Mouse (Mus musculus) olfactory bulb, adult 2 months (tissue): ENCODE data around the gene Prdm2.

Experiments used
- CTCF ChIP-seq: fragments of 200-500 bp; IDR thresholded peaks from 2 replicates; pipeline ENCODE4 v1.5.1; 2012; ENCODE audit warnings: low read depth, mild to moderate bottlenecking, low read length, moderate library complexity; ENCODE audit not compliant: insufficient read depth
- POLR2A ChIP-seq: fragments of 200-500 bp; IDR thresholded peaks from 2 replicates; pipeline ENCODE4 v1.6.1; 2012; ENCODE audit warnings: mild to moderate bottlenecking, low read depth, low read length, moderate library complexity; ENCODE audit not compliant: insufficient read depth

DNA sequence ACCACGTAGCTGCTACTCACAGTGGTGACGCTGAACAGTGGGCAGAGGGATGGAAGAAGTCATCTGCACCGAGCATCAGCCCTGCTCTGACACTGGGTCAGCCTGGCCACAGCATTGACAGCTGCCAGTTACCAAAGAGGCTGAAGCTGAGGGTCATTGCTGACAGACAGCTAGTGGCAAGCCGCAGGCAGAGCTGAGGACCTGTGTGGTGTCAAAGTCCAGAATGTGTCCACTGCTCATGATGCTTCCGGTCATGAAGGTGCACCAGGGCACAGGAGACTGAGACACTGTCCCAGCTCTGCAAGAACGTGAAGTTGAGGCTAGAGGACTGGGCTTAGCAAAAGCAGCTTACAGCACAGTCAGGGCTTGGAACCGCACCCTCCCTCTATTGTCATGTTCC, 4.4 kb upstream of the Prdm2 start:
- TF ChIP-seq POLR2A (no peak), CTCF (no peak)
